Mouse (Mus musculus) liver, adult 2 months (tissue): ENCODE data around the gene Knop1. TPM values are rescaled to one million over a fixed set of nuclear protein-coding genes. Genes with fewer than 3 reads are reported as not detected.

ENCODE experiments used
- DNase-seq: peaks from one replicate; pipeline ENCODE4 v3.0.0-alpha.2; 2011; ENCODE audit warnings: low read depth, low spot score; ENCODE audit errors: extremely low read depth
- H3K27ac ChIP-seq: fragments of 200-500 bp; replicated peaks from 2 replicates; pipeline ENCODE4 v1.5.1; 2012; ENCODE audit warnings: low read depth, mild to moderate bottlenecking, control low read depth, inconsistent platforms, low read length; ENCODE audit not compliant: insufficient read depth
- H3K27me3 ChIP-seq: fragments of 200-500 bp; 2 replicates; pipeline ENCODE4 v1.6.1; 2012; ENCODE audit warnings: mild to moderate bottlenecking, moderate library complexity, low read length, inconsistent platforms; ENCODE audit not compliant: control insufficient read depth, insufficient read depth
- H3K36me3 ChIP-seq: fragments of 200-500 bp; 2 replicates; pipeline ENCODE4 v1.6.1; 2012; ENCODE audit warnings: low read length, inconsistent platforms; ENCODE audit not compliant: control insufficient read depth, insufficient read depth
- H3K4me1 ChIP-seq: fragments of 200-500 bp; 2 replicates; pipeline ENCODE4 v1.6.1; 2011; ENCODE audit warnings: low read length; ENCODE audit not compliant: control insufficient read depth, insufficient read depth
- H3K4me3 ChIP-seq: fragments of 200-500 bp; 2 replicates; pipeline ENCODE4 v1.5.1; 2011; ENCODE audit warnings: low read depth, mild to moderate bottlenecking, control low read depth, low read length, moderate library complexity; ENCODE audit not compliant: insufficient read depth
- H3K79me2 ChIP-seq: fragments of 200-500 bp; 2 replicates; pipeline ENCODE4 v1.6.1; 2012; ENCODE audit warnings: inconsistent platforms, mild to moderate bottlenecking, low read length, moderate library complexity; ENCODE audit not compliant: control insufficient read depth, insufficient read depth
- H3K9ac ChIP-seq: fragments of 200-500 bp; 2 replicates; pipeline ENCODE4 v1.6.1; 2012; ENCODE audit warnings: low read depth, mild to moderate bottlenecking, control low read depth, inconsistent platforms, low read length
- CTCF ChIP-seq: fragments of 200-500 bp; IDR thresholded peaks from 2 replicates; pipeline ENCODE4 v1.5.1; 2011; ENCODE audit warnings: low read depth, low read length, control low read depth
- POLR2A ChIP-seq: fragments of 200-500 bp; IDR thresholded peaks from 2 replicates; pipeline ENCODE4 v1.6.1; 2011; ENCODE audit warnings: low read length, control low read depth; ENCODE audit not compliant: insufficient read depth; ENCODE audit errors: extremely low read depth
- WGBS: fragments of 180-500 bp; shearing (Covaris S2); methylation state at CpG from one replicate; pipeline ENCODE4 v1.1.7; 2018; 5-methylcytosine and 5-hydroxymethylcytosine counted together
- polyA plus RNA-seq: library from polyadenylated mRNA; depleted of rRNA; stranded (reverse); fragments of >200 nt; gene quantifications from 2 replicates; pipeline ENCODE4 v1.2.3, GENCODE M21; 2012
- total RNA-seq: library from RNA; depleted of rRNA; stranded (reverse); fragments of >200 nt; gene quantifications from 2 replicates; pipeline ENCODE4 v1.2.3, GENCODE M21; 2014

The Knop1 gene
- total and polyA plus RNA-seq, 2 experiments, result 6.0 to 9.4 TPM

- Histone ChIP-seq H3K27me3 (no peaks in the 10 kb centered on the region), H3K27ac (no peak overlapping the region), H3K9ac (no peak overlapping the region), H3K4me1 (peaks cover 9% of the 10 kb centered on the region), H3K4me3 (no peak overlapping the region), H3K79me2 (no peaks in the 10 kb centered on the region), H3K36me3 (peaks cover 6% of the 10 kb centered on the region)
- no peak for DNase-seq
- 96% methylated on average over 12 of the region's 12 CpGs for WGBS
- TF ChIP-seq CTCF, result no peak
- TF ChIP-seq POLR2A, result no peak
Measured at GRCm38 (mm10) chr7:118821887-118822556, 34.0 kb downstream of the Knop1 start.

DNA sequence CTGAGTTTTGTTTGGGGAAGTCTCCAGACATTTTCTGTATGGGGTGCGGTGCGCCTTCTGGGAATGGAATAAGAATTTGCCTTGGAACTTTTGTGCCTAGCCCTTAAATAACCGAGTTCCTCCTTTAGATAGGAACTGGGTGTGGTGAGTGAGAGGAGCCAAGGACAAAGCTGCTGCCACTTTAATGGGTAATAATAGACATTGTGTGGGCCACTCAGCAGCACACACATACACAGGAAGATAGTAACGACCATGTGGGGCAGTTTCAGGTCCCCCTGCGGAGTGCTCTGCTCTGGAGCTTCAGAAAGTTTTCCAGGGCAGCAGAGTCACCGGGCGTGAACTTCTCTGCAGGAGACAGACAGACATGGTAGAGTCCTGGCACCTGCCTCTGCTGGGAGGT is 34.7 kb downstream of the Knop1 start:
- Histone ChIP-seq H3K4me3 (no peak overlapping the region), H3K9ac (no peak overlapping the region), H3K27me3 (no peaks in the 10 kb centered on the region), H3K36me3 (peaks cover 4% of the 10 kb centered on the region), H3K4me1 (peaks cover 9% of the 10 kb centered on the region), H3K79me2 (no peaks in the 10 kb centered on the region), H3K27ac (no peak overlapping the region)
- TF ChIP-seq CTCF (no peak), POLR2A (no peak)
- DNase-seq, result no peak
- 75% methylated on average over 7 of the region's 7 CpGs for WGBS

- peaks cover 2% of the 10 kb centered on the region; the same call in 1 of the 2 replicates for H3K36me3 ChIP-seq
- no peaks in the 10 kb centered on the region for H3K79me2 ChIP-seq
- H3K27ac ChIP-seq, result no peak overlapping the region
- peaks cover 9% of the 10 kb centered on the region for H3K4me1 ChIP-seq
- no peak overlapping the region for H3K4me3 ChIP-seq
- no peaks in the 10 kb centered on the region for H3K27me3 ChIP-seq
- TF ChIP-seq CTCF (no peak), POLR2A (no peak)
- WGBS, result 22% methylated on average over 1 of the region's 1 CpGs
- no peak overlapping the region for H3K9ac ChIP-seq
- DNase-seq, result peak; percentile 65
Measured at GRCm38 (mm10) chr7:118819666-118820065, 36.4 kb downstream of the Knop1 start.

GRCm38 (mm10) chr7:118817741-118818140 is 38.3 kb downstream of the Knop1 start:
- no peak for DNase-seq
- H3K4me1 ChIP-seq, result peaks cover 9% of the 10 kb centered on the region
- H3K36me3 ChIP-seq, result peaks cover 5% of the 10 kb centered on the region; the same call in 1 of the 2 replicates
- 88% methylated on average over 7 of the region's 7 CpGs for WGBS
- H3K9ac ChIP-seq, result no peak overlapping the region
- no peak overlapping the region for H3K27ac ChIP-seq
- no peak overlapping the region for H3K4me3 ChIP-seq
- no peaks in the 10 kb centered on the region for H3K79me2 ChIP-seq
- H3K27me3 ChIP-seq, result no peaks in the 10 kb centered on the region
- TF ChIP-seq CTCF (no peak), POLR2A (no peak)

DNA sequence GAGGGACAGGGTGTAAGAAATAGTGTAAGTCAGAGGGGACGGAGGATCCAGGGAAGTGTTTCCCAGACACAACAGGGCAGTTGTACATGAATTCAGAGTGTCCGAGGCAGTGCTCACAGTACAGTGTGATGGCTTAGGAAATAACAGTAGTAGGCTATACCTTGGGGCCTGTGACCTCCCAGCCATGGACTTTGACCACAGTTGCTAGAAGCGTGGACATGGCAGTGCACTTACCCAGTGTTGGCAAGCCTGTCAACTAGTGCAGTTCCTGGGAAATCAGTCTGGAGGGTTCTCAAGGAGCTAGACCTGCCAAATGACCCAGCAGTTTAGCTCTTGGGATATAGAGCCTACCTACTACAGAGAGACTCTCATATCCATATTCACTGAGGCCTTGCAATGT is 39.8 kb downstream of the Knop1 start:
- Histone ChIP-seq H3K79me2 (no peaks in the 10 kb centered on the region), H3K36me3 (peaks cover 5% of the 10 kb centered on the region; the same call in 1 of the 2 replicates), H3K9ac (no peak overlapping the region), H3K4me1 (peaks cover 9% of the 10 kb centered on the region), H3K27me3 (no peaks in the 10 kb centered on the region), H3K4me3 (no peak overlapping the region), H3K27ac (no peak overlapping the region)
- whole genome bisulfite sequencing, result 75% methylated on average over 3 of the region's 3 CpGs
- TF ChIP-seq POLR2A (no peak), CTCF (no peak)
- peak; percentile 17 for DNase-seq

DNA sequence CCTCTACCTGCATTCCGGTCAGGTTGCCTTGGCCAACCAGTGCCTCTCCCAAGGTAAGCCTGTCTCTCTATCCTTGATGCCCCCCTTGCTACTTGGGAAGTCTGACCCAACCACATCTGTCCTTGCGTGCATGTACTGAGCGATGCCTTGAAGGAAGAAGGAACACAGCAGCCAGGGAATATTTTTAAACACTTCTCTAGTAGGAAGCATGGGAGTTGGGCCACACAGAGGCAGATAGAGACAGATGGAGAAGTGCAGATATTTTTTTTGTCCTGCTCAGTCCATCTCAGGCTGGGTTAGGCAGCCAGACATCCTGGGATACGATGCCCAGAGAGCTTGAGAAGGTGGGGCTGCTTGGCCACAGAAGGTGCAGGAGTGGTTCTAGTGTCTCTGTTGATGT is 42.5 kb downstream of the Knop1 start:
- H3K79me2 ChIP-seq, result no peaks in the 10 kb centered on the region
- H3K4me1 ChIP-seq, result no peaks in the 10 kb centered on the region
- H3K9ac ChIP-seq, result no peak overlapping the region
- WGBS, result 95% methylated on average over 4 of the region's 4 CpGs
- H3K36me3 ChIP-seq, result peaks cover 8% of the 10 kb centered on the region; the same call in 1 of the 2 replicates
- H3K27ac ChIP-seq, result no peak overlapping the region
- no peaks in the 10 kb centered on the region for H3K27me3 ChIP-seq
- DNase-seq, result no peak
- no peak for TF ChIP-seq POLR2A
- no peak for TF ChIP-seq CTCF
- H3K4me3 ChIP-seq, result no peak overlapping the region
